ENCODE assay signal across 13 mouse cellular contexts in genomic region chr7:139452199-139452598, GRCm38 (mm10).
"Had no signal": no experiment of that assay in that cellular context is flagged by ENCODE, and none has a peak within 500 bp of the region (broad histone marks: within the 10 kb centered on the region; RNA-seq: fewer than 3 reads in every experiment).

No protein-coding gene starts in this region.

- H3K27ac ChIP-seq: kidney, embryonic 15.5 days; limb, embryonic 13.5 days; liver, embryonic 14.5 days; midbrain, embryonic 12.5 days; neural tube, embryonic 13.5 days; stomach, embryonic 15.5 days had no signal

- H3K4me3 ChIP-seq: kidney, embryonic 15.5 days; limb, embryonic 13.5 days; midbrain, embryonic 12.5 days; neural tube, embryonic 13.5 days; stomach, embryonic 15.5 days had no signal

- H3K9me3 ChIP-seq: kidney, embryonic 15.5 days; limb, embryonic 13.5 days; midbrain, embryonic 12.5 days; neural tube, embryonic 13.5 days; stomach, embryonic 15.5 days had no signal

- H3K36me3 ChIP-seq: kidney, embryonic 15.5 days; limb, embryonic 13.5 days; midbrain, embryonic 12.5 days; neural tube, embryonic 13.5 days; stomach, embryonic 15.5 days had no signal

- ATAC-seq: midbrain, embryonic 16.5 days had no signal

- H3K27me3 ChIP-seq: kidney, embryonic 15.5 days; limb, embryonic 13.5 days; midbrain, embryonic 12.5 days; neural tube, embryonic 13.5 days; stomach, embryonic 15.5 days had no signal

- DNase-seq: kidney, postnatal 14 days; left cerebral cortex, postnatal 4 days; lung, adult 2 months; retina, postnatal 1 day; right cerebral cortex, postnatal 4 days; thymus, postnatal 36 days had no signal

- H3K4me2 ChIP-seq: kidney, embryonic 15.5 days; limb, embryonic 13.5 days; midbrain, embryonic 12.5 days; neural tube, embryonic 13.5 days; stomach, embryonic 15.5 days had no signal

- H3K4me1 ChIP-seq: midbrain, embryonic 12.5 days; neural tube, embryonic 13.5 days; stomach, embryonic 15.5 days had no signal

- H3K9ac ChIP-seq: kidney, embryonic 15.5 days; limb, embryonic 13.5 days; liver, embryonic 14.5 days; midbrain, embryonic 12.5 days; neural tube, embryonic 13.5 days; stomach, embryonic 15.5 days had no signal
